Mouse (Mus musculus): ENCODE data around the gene Usp46.

Gene Usp46

GRCm38 (mm10) chr5:73958096-73958495 lies 110.1 kb downstream of the Usp46 start:
- in situ Hi-C loops (cut with MboI, MseI): no loop called here

GRCm38 (mm10) chr5:73955691-73956090 lies 112.5 kb downstream of the Usp46 start:
- in situ Hi-C loops (cut with MboI, MseI): no loop called here

- in situ Hi-C loops (cut with MboI, MseI): no loop called here
Measured at GRCm38 (mm10) chr5:73955005-73955404, 113.2 kb downstream of the Usp46 start.

- in situ Hi-C loops (cut with MboI, MseI): no loop called here
Measured at GRCm38 (mm10) chr5:73953066-73953614, 115.1 kb downstream of the Usp46 start.

GRCm38 (mm10) chr5:73951649-73952000 lies 116.6 kb downstream of the Usp46 start:
- in situ Hi-C loops (cut with MboI, MseI): no loop called here

- in situ Hi-C loops (cut with MboI, MseI): no loop called here
Measured at GRCm38 (mm10) chr5:73950809-73951648, 117.2 kb downstream of the Usp46 start.
